Mouse (Mus musculus): ENCODE results near the gene Gm5751. TPM values are rescaled to one million over a fixed set of nuclear protein-coding genes. Genes with fewer than 3 reads are reported as not detected.
A peak's percentile ranks its signal among the peaks of the same experiment; 100 is the strongest.

Gene Gm5751
- total and polyA plus RNA-seq, 2 experiments from 2014 or later: not detected

DNA sequence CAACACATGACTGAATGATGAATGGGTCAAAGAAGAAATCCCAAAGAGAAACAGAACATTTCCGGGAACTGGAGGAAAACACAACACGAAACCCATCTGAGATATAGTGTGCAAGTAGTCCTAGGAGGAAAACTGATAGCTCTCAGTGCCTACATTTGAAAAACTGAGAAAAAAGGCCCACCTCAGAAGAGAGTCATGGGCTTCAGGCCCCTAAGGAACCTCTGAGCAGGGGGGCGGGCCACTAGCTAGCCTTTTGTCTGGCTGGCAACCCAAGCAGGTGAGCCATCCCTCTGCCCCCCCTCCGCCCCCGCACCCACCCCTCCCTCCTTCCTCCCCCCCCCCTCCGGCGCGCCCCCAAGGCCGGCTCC lies 17.9 kb downstream of the Gm5751 start:
- no peaks in the 10 kb centered on the region for H3K36me3 ChIP-seq (replicated peaks; ENCODE audit: control insufficient read depth, insufficient read depth, low read length)
- no peak overlapping the region for H3K27ac ChIP-seq (ENCODE audit: low read depth)
- no peak for TF ChIP-seq EP300 (IDR thresholded peaks at IDR 0.05; ENCODE audit: low read depth)
- TF ChIP-seq CTCF (IDR thresholded peaks at IDR 0.05; ENCODE audit: low read depth): no peak
- peak overlapping the region; percentile 55 for H3K4me3 ChIP-seq (ENCODE audit: low read depth, low read length)
- peak overlapping the region; percentile 79 for H3K4me2 ChIP-seq (ENCODE audit: low read depth, low read length)
- ATAC-seq (ENCODE audit: insufficient read depth, low read depth) (no peak), DNase-seq (ENCODE audit: low spot score) (no peak)
- peaks cover 9% of the 10 kb centered on the region; the same call in 1 of the 2 replicates for H3K27me3 ChIP-seq (ENCODE audit: control insufficient read depth, insufficient read depth, low read length)
- H3K9ac ChIP-seq (replicated peaks; ENCODE audit: low read depth, low read length): peak overlapping the region; percentile 58; the same call in 1 of the 2 replicates
- WGBS: 29% methylated on average over 6 of the region's 9 CpGs
- no peaks in the 10 kb centered on the region for H3K9me3 ChIP-seq (replicated peaks; ENCODE audit: control insufficient read depth, low read length)
- H3K4me1 ChIP-seq (ENCODE audit: control insufficient read depth, insufficient read depth): no peaks in the 10 kb centered on the region

DNA sequence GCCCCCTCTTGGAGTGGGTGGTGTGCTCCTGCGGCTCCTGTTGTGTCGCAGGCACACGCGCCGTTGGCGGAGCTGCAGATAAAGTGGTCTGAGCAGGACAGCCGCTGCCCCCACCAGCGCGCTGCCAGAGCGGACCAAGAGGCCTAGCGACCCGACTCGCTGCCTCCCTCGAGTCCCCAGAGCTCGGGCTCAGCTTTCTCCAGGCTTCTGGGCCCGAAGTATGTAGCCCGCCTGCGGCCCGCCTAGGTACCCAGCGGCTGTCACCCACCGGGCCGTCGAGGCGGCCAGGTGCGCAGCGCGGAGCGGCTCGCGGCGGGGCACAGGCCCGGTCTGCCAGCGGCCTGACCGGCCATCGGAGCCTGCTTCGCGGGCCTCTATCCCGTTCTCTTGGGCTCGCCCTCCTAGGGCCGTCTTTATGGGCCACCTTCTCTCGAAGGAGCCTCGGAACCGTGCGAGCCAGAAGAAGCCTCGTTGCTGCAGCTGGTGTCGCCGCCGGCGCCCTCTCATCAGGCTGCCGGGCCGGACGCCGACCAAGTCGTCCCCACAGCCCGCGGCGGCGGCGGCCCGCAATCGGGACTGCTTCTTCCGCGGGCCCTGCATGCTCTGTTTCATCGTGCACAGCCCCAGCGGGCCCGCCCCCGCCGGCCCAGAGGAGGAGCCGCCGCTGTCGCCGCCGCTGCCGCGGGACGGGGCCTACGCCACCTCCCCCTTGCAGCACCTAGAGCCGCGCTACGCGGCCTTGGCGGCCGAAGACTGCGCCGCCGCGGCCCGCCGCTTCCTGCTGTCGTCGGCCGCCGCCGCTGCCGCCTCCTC lies 18.5 kb downstream of the Gm5751 start, which contains the start of gene B630019K06Rik:
TSS of gene B630019K06Rik (plus strand) at position 40 of the 813 bp plus-strand sequence.
- Histone ChIP-seq H3K4me1 (ENCODE audit: control insufficient read depth, insufficient read depth) (no peaks in the 10 kb centered on the region), H3K27ac (ENCODE audit: low read depth) (peak within 1 kb of the TSS; percentile 53), H3K27me3 (ENCODE audit: control insufficient read depth, insufficient read depth, low read length) (peaks cover 9% of the 10 kb centered on the region; the same call in 1 of the 2 replicates), H3K4me2 (ENCODE audit: low read depth, low read length) (peak within 1 kb of the TSS; percentile 79), H3K4me3 (ENCODE audit: low read depth, low read length) (peak within 1 kb of the TSS; percentile 55), H3K36me3 (replicated peaks; ENCODE audit: control insufficient read depth, insufficient read depth, low read length) (no peaks in the 10 kb centered on the region), H3K9me3 (replicated peaks; ENCODE audit: control insufficient read depth, low read length) (no peaks in the 10 kb centered on the region), H3K9ac (replicated peaks; ENCODE audit: low read depth, low read length) (peak within 1 kb of the TSS; percentile 58)
- WGBS: 15% methylated on average over 76 of the region's 95 CpGs
- TF ChIP-seq CTCF (IDR thresholded peaks at IDR 0.05; ENCODE audit: low read depth) (no peak), EP300 (IDR thresholded peaks at IDR 0.05; ENCODE audit: low read depth) (no peak)
- peak; percentile 87 for ATAC-seq (ENCODE audit: insufficient read depth, low read depth)
- DNase-seq (ENCODE audit: low spot score): peak; percentile 32

DNA sequence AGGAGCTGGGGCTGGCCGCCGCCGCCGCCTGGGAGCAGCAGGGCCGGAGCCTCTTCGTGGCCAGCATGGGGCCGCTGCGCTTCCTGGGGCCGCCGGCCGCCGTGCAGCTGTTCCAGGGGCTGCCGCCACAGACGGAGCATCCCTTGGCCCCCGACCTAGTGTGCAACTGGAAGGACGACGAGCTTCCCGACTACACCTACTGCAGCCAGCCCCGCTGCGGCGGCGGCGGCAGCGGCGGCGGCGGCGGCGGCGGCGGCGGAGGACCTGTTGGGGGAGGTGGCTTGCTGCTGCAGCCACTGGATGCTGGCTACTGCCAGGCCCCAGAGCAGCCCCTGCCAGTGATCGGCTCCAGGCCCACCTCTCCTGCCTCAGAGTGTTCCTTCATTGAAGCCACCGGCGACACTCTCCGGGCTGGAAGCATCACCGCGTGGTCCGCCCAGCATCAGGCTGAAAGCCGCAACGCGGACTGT lies 19.2 kb downstream of the Gm5751 start:
- DNase-seq (ENCODE audit: low spot score) (no peak), ATAC-seq (ENCODE audit: insufficient read depth, low read depth) (peak; percentile 51)
- Histone ChIP-seq H3K9me3 (replicated peaks; ENCODE audit: control insufficient read depth, low read length) (no peaks in the 10 kb centered on the region), H3K4me2 (ENCODE audit: low read depth, low read length) (peak overlapping the region; percentile 79), H3K36me3 (replicated peaks; ENCODE audit: control insufficient read depth, insufficient read depth, low read length) (no peaks in the 10 kb centered on the region), H3K9ac (replicated peaks; ENCODE audit: low read depth, low read length) (peak overlapping the region; percentile 58), H3K27me3 (ENCODE audit: control insufficient read depth, insufficient read depth, low read length) (peaks cover 9% of the 10 kb centered on the region; the same call in 1 of the 2 replicates), H3K4me1 (ENCODE audit: control insufficient read depth, insufficient read depth) (no peaks in the 10 kb centered on the region), H3K27ac (ENCODE audit: low read depth) (0 out of 2 replicates have a peak overlapping the region, but pooled peaks have one; percentile 30), H3K4me3 (ENCODE audit: low read depth, low read length) (peak overlapping the region; percentile 55)
- WGBS: 8% methylated on average over 18 of the region's 42 CpGs
- no peak for TF ChIP-seq CTCF (IDR thresholded peaks at IDR 0.05; ENCODE audit: low read depth)
- TF ChIP-seq EP300 (IDR thresholded peaks at IDR 0.05; ENCODE audit: low read depth): no peak

GRCm38 (mm10) chrX:8900823-8901222 lies 26.8 kb downstream of the Gm5751 start:
- H3K27me3 ChIP-seq (ENCODE audit: control insufficient read depth, insufficient read depth, low read length): no peaks in the 10 kb centered on the region
- ATAC-seq (ENCODE audit: insufficient read depth, low read depth) (no peak), DNase-seq (ENCODE audit: low spot score) (no peak)
- no peak for TF ChIP-seq EP300 (IDR thresholded peaks at IDR 0.05; ENCODE audit: low read depth)
- no peak for TF ChIP-seq CTCF (IDR thresholded peaks at IDR 0.05; ENCODE audit: low read depth)
- H3K27ac ChIP-seq (ENCODE audit: low read depth): no peak overlapping the region
- no peak overlapping the region for H3K4me3 ChIP-seq (ENCODE audit: low read depth, low read length)
- no peaks in the 10 kb centered on the region for H3K9me3 ChIP-seq (replicated peaks; ENCODE audit: control insufficient read depth, low read length)
- no peaks in the 10 kb centered on the region for H3K4me1 ChIP-seq (ENCODE audit: control insufficient read depth, insufficient read depth)
- no peak overlapping the region for H3K9ac ChIP-seq (replicated peaks; ENCODE audit: low read depth, low read length)
- WGBS: 68% methylated on average over 4 of the region's 4 CpGs
- H3K4me2 ChIP-seq (ENCODE audit: low read depth, low read length): no peak overlapping the region
- H3K36me3 ChIP-seq (replicated peaks; ENCODE audit: control insufficient read depth, insufficient read depth, low read length): no peaks in the 10 kb centered on the region

DNA sequence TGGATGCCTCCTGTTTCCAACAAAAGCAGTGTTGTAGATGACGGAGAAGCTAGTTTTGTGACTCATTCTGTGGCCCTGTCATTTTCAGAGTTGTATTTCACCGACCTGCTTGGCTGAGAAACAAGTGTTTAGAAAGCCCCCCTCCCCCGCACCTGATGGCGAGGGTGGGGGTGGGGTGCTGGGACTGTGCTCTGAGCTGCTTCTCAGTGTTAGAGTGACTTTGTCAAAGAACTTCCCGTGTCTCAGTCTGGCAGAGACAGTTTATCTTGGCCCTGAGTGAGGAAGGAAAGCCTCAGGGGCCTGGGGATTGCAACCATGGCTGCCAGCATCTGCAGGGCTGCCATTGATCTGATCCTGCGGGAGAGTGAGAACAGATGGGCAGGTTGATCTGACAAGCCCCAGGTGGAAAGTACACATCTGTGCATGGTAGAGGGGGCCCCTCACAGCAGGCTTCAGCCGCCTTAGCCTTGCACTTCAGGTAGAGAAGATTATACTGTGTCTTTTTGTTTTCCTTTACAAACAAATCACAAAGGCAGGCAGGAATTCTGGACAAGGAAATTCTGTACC lies 27.9 kb downstream of the Gm5751 start:
- Histone ChIP-seq H3K4me2 (ENCODE audit: low read depth, low read length) (no peak overlapping the region), H3K4me1 (ENCODE audit: control insufficient read depth, insufficient read depth) (no peaks in the 10 kb centered on the region), H3K27ac (ENCODE audit: low read depth) (no peak overlapping the region), H3K9me3 (replicated peaks; ENCODE audit: control insufficient read depth, low read length) (no peaks in the 10 kb centered on the region), H3K36me3 (replicated peaks; ENCODE audit: control insufficient read depth, insufficient read depth, low read length) (no peaks in the 10 kb centered on the region), H3K4me3 (ENCODE audit: low read depth, low read length) (no peak overlapping the region), H3K9ac (replicated peaks; ENCODE audit: low read depth, low read length) (no peak overlapping the region), H3K27me3 (ENCODE audit: control insufficient read depth, insufficient read depth, low read length) (no peaks in the 10 kb centered on the region)
- WGBS: 30% methylated on average over 7 of the region's 7 CpGs
- ATAC-seq (ENCODE audit: insufficient read depth, low read depth) (no peak), DNase-seq (ENCODE audit: low spot score) (no peak)
- TF ChIP-seq CTCF (IDR thresholded peaks at IDR 0.05; ENCODE audit: low read depth): no peak
- no peak for TF ChIP-seq EP300 (IDR thresholded peaks at IDR 0.05; ENCODE audit: low read depth)

Measured in heart, postnatal 0 days (tissue).